Mouse (Mus musculus) mouse trophoblast stem cell (cell line): ENCODE data around the gene Akt1.

Experiments
- in situ Hi-C, 2 experiments: fragments of 300-500 bp; cut with MseI, MboI; formaldehyde crosslinking; loops; 2 replicates in 1 of 2; 3 replicates in 1 of 2; pipeline ENCODE4 v1.15.1; 2025

The Akt1 gene

GRCm38 (mm10) chr12:112663303-112663702 lies 11.4 kb downstream of the Akt1 start:
- in situ Hi-C loops: loop anchor here (5.0 kb wide), 2 partner anchors 44 to 54 kb away; no protein-coding TSS in a partner anchor

- in situ Hi-C loops: loop anchor here (5.0 kb wide), 2 partner anchors 45 to 55 kb away; no protein-coding TSS in a partner anchor
Observed at GRCm38 (mm10) chr12:112661851-112662250, 12.8 kb downstream of the Akt1 start.

DNA sequence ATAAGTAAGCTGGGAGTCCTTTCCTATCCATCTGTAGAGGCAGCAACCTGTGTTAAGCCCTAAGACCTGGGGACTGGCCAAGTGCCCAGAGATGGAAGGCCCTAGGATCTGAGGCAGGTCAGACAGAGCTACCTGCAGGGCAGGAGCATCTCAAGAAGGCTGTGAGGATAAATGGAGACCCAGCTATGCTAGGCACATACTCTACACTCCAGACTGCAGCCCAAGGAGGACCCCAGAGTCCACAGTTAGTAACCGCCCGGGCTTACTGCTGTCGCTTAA lies 13.4 kb downstream of the Akt1 start:
- in situ Hi-C loops: loop anchor here (5.0 kb wide), 2 partner anchors 46 to 56 kb away; no protein-coding TSS in a partner anchor

GRCm38 (mm10) chr12:112660576-112661326 lies 13.9 kb downstream of the Akt1 start:
- in situ Hi-C loops: loop anchor here (5.0 kb wide), 2 partner anchors 47 to 57 kb away; no protein-coding TSS in a partner anchor

DNA sequence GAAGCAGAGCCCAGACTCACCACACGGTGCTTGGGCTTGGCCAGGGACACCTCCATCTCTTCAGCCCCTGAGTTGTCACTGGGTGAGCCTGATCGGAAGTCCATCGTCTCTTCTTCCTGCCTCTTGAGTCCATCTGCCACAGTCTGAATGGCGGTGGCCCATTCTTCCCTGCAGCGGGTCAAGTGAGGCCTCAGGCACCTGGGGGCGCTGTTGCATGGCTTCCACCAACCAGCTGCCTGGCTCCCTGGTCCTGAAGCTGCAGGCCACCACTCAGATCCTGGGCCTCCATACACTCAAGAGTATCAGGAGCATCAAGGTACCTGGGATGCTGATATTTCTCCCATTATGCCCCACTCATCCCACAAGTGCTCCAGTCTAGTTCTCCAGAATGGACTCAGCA lies 15.6 kb downstream of the Akt1 start:
- in situ Hi-C loops: no loop called here

DNA sequence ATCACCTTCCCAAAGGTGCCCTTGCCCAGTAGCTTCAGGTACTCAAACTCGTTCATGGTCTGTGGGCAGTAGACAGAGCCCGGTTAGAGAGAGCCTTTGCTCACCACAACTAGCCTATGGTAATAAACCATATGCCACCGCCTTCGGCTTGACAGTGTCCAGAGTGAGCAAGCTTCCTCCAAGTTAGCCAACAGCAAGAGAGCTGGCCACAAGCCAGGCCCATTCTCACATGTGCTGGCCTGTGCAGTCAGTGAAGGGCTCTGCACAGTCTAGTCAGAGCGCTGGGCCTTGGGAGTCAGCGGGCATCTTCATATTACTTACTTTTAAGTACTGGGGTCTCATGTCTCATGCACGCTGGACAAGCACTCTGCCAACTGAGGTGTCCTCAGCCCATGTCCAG lies 16.1 kb downstream of the Akt1 start:
- in situ Hi-C loops: no loop called here

GRCm38 (mm10) chr12:112654076-112654475 lies 20.6 kb downstream of the Akt1 start:
- in situ Hi-C loops: no loop called here

DNA sequence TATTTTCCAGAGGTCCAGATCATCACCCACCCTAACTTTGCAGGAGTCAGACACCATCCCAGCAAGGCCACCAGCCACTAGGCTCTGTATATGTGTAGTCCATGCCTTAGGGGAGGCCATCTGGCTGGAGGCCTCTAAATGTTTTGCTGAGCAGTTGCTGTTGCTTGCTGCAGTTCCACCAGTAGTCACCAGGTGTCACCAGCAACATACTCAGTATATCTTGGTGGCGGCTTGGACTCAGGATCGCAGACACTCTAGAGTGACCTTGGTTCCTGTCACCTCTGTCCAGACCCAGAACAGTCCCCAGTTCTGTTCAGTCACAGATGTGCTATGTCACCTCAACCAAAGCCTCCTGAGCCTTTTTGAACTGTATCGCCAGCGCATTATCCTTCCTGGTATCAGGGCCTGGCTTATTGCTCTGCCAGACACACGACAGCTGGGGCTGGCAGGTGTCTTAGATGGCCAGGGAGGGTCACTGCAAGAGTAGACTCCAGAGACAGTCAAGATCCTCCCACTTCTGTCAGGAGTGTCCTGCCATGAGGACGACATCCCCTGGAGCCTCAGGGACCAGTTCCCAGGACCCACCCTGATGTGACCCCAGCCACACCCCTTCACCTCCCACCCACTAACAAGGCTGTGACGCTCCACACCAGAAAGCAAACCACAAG lies 21.4 kb downstream of the Akt1 start:
- in situ Hi-C loops: no loop called here

- in situ Hi-C loops: no loop called here
Observed at GRCm38 (mm10) chr12:112651778-112652439, 22.8 kb downstream of the Akt1 start.

DNA sequence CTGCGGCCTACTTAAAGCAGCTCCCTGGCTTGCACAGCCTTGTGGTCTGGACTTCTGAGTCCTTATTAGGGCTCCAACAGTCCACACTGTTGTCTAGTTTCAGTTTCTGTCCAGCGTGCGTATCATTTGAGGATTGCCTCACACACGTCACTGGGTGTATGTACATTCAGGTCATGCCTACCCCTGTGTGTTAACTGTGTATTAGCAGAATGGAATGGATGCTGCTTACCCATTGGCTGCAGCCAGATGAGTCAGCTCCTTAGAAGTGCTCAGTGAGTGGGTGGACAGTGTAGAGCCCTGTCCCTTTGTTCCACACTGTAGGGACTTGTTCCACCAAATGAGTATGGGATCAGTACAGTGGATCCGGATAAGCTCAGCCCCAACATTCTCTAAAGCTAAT lies 26.6 kb downstream of the Akt1 start:
- in situ Hi-C loops: no loop called here

GRCm38 (mm10) chr12:112646139-112646538 lies 28.5 kb downstream of the Akt1 start:
- in situ Hi-C loops: no loop called here

GRCm38 (mm10) chr12:112644855-112645506 lies 29.7 kb downstream of the Akt1 start:
- in situ Hi-C loops: no loop called here

DNA sequence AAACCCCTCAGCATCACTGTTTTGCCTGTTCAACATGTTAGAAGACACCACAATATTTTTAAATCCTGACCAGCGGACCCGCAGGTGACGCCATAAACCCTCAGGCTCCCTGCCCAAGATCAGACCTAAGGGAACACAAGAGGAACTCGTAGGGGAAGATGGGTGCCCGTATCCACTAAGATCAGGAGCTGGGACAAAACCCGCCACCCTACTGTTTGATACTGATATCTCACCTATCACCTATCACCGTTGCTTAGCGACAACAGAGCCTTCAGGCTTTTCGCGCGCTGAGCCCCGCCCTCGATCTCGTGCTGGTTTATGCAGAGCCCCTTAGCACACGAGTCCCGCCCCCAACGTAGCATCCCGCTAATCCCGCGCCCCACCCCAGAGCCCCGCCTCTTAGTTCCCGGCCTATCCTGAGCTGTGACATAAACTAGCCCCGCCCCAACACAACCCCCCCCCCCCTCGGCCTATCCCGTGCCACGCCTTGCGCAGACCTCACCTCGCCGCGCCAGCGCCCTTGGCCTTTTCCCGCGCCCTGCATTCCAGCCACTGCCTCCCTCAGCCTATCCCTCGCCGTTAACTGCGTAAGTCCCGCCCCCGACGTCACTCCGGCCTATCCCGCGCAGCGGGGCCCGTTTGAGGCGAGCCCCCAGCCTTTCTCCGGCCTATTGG lies 30.4 kb downstream of the Akt1 start, which contains the start of gene Siva1:
Gene Siva1, plus strand, starts transcription at position 500 of the 675 bp plus-strand sequence.
- in situ Hi-C loops: no loop called here

DNA sequence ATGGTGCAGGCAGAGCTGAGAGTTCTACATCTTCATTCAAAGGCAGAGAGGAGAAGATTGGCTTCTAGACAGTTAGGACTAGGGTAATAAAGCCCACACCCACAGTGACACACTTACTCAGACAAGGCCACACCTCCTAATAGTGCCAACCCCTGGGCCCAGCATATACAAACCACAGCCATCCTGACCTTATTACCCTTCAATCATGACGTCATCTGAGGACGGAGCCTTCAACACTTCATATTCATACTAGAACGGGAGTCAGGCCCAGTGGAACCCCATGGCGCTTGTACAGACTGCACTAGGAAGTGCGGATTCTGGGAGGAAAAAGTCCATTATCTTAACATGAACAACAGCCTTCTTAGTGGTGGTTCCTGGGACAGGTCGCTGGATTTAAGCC lies 31.6 kb downstream of the Akt1 start:
- in situ Hi-C loops: no loop called here

DNA sequence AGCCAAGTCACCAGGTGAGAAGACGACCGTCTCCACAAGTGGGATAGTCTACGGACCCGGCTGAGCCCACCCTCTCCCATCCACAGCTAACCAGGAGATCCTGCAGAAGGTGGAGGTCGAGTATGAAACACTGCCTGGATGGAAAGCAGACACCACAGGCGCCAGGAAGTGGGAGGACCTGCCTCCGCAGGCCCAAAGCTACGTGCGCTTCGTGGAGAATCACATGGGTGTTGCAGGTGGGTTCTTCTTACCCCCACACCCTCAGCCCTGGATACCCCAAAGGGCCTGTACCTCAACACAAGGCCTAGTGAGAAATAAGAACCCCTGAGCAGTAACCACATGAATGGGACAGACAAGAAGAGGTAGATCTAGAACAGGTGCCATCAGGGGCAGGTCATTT lies 35.2 kb downstream of the Akt1 start:
- in situ Hi-C loops: no loop called here

- in situ Hi-C loops: no loop called here
Observed at GRCm38 (mm10) chr12:112633686-112634085, 41.0 kb downstream of the Akt1 start.

- in situ Hi-C loops: no loop called here
Observed at GRCm38 (mm10) chr12:112632907-112633306, 41.8 kb downstream of the Akt1 start.

- in situ Hi-C loops: no loop called here
Observed at GRCm38 (mm10) chr12:112632084-112632777, 42.5 kb downstream of the Akt1 start.

- in situ Hi-C loops: no loop called here
Observed at GRCm38 (mm10) chr12:112631472-112631871, 43.2 kb downstream of the Akt1 start.

DNA sequence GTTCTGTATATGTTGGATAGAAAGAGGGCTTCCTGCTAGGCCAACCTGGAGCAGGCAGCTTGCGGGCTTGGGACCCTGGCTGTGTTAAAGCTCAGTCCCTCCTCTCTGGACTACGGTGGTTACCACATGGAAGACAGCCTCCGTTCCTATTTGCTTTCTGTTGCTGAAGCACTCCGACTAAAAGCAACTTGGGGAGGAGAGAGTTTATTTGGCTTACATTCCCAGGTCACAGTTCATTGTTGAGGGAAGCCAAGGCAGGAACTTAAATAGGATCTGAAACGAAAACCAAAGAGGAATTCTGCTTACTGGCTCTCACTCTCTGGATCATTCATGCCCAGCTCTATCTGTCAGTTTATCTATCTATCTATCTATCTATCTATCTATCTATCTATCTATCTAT lies 43.9 kb downstream of the Akt1 start:
- in situ Hi-C loops: no loop called here

DNA sequence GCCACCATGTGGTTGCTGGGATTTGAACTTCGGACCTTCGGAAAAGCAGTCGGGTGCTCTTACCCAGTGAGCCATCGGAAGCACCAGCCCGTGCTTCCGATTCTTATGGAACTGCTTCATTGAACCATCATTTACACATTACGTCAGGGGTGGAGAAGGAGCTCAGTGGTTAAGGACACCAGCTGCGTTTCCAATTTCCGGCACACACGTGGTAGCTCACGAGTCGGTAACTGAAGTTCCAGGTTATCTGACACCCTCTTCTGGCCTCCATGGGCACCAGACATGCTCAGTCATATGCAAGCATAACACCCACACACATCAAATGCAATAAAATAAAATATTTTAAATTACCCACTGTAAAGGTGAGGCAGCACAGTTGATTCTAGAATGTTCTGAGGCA lies 44.7 kb downstream of the Akt1 start:
- in situ Hi-C loops: no loop called here
